Mouse (Mus musculus) heart, adult 2 months (tissue): ENCODE measurements around the gene Brpf3.

Source experiments
- CTCF ChIP-seq: fragments of 200-600 bp; IDR thresholded peaks from 2 replicates; pipeline ENCODE4 v1.8.1; 2022; ENCODE audit warnings: antibody characterized with exemption, mild to moderate bottlenecking, moderate library complexity
- EP300 ChIP-seq: fragments of 200-500 bp; IDR thresholded peaks from 2 replicates; pipeline ENCODE4 v1.6.1; 2011; ENCODE audit warnings: low read depth, low read length, control low read depth; ENCODE audit not compliant: insufficient read depth

GRCm38 (mm10) chr17:28808714-28809113, 7.8 kb downstream of the Brpf3 start:
- TF ChIP-seq CTCF (no peak), EP300 (no peak)
